Comparison of ENCODE assay signal across 10 mouse cellular contexts in the genomic region with DNA sequence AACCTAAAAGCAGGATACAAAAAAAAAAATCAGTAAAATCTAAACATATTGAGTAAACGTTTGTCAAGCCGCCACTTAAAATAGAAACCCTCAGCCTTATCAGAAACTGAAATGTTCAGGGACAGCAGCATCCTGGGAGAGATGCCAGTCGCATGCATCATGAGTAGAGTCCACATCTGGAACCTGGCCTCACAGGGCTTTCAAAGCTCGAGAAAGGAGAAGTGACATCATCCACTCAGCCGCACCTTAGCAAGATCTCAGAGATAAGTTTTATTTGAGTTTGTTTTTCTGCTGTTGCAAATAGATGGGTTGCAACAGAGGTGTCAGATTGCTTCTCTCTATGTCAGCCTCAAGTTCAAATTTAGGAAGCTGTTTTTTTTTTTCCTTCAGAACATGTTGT. TPM values are rescaled to one million over a fixed set of nuclear protein-coding genes. Genes with fewer than 3 reads are reported as not detected.
DNase-seq lines count a peak whose midpoint lies in the region; ATAC-seq and TF ChIP-seq lines count a peak whose summit lies in the region.
"Had no signal": no experiment of that assay in that cellular context is flagged by ENCODE, and none has a peak within 500 bp of the region (broad histone marks: within the 10 kb centered on the region; RNA-seq: fewer than 3 reads in every experiment).

No protein-coding gene starts in this region.

- H3K4me3 ChIP-seq in G1E (ENCODE audit: low read depth, low read length): no peak overlapping the region
- no peak overlapping the region for H3K4me3 ChIP-seq in embryonic facial prominence, embryonic 11.5 days (ENCODE audit: low read depth, low read length)
- H3K4me3 ChIP-seq in lung, postnatal 0 days (ENCODE audit: low read depth, low read length): no peak overlapping the region
- H3K4me3 ChIP-seq: hindbrain, embryonic 13.5 days; limb, embryonic 10.5 days had no signal

- H3K4me1 ChIP-seq in G1E (ENCODE audit: insufficient read depth, low read depth, low read length): peaks cover 7% of the 10 kb centered on the region; the same call in 1 of the 2 replicates
- no peaks in the 10 kb centered on the region for H3K4me1 ChIP-seq in embryonic facial prominence, embryonic 11.5 days (ENCODE audit: control insufficient read depth, insufficient read depth, low read length)
- no peaks in the 10 kb centered on the region for H3K4me1 ChIP-seq in lung, postnatal 0 days (ENCODE audit: insufficient read depth, low read depth, low read length)
- H3K4me1 ChIP-seq: hindbrain, embryonic 13.5 days; limb, embryonic 10.5 days had no signal

- no peak overlapping the region for H3K9ac ChIP-seq in embryonic facial prominence, embryonic 11.5 days (replicated peaks; ENCODE audit: low read length)
- H3K9ac ChIP-seq in lung, postnatal 0 days (replicated peaks; ENCODE audit: low read depth): no peak overlapping the region
- H3K9ac ChIP-seq: hindbrain, embryonic 13.5 days had no signal

- no peaks in the 10 kb centered on the region for H3K9me3 ChIP-seq in G1E (replicated peaks)
- no peaks in the 10 kb centered on the region for H3K9me3 ChIP-seq in embryonic facial prominence, embryonic 11.5 days (replicated peaks; ENCODE audit: control insufficient read depth, low read length)
- H3K9me3 ChIP-seq in lung, postnatal 0 days (ENCODE audit: low read length): no peaks in the 10 kb centered on the region
- H3K9me3 ChIP-seq: hindbrain, embryonic 13.5 days; limb, embryonic 10.5 days had no signal

- peaks cover 23% of the 10 kb centered on the region for H3K27me3 ChIP-seq in G1E (ENCODE audit: insufficient read depth, low read length)
- H3K27me3 ChIP-seq in embryonic facial prominence, embryonic 11.5 days (ENCODE audit: control insufficient read depth, insufficient read depth, low read length): no peaks in the 10 kb centered on the region
- H3K27me3 ChIP-seq in lung, postnatal 0 days (replicated peaks; ENCODE audit: insufficient read depth, low read length): no peaks in the 10 kb centered on the region
- H3K27me3 ChIP-seq: hindbrain, embryonic 13.5 days had no signal

- no peak overlapping the region for H3K4me2 ChIP-seq in embryonic facial prominence, embryonic 11.5 days (ENCODE audit: low read depth, low read length)
- no peak overlapping the region for H3K4me2 ChIP-seq in lung, postnatal 0 days (replicated peaks; ENCODE audit: low read depth, low read length)
- H3K4me2 ChIP-seq: hindbrain, embryonic 13.5 days had no signal

- 0 out of 2 replicates have a peak, but pooled peaks have one; percentile 34 for ATAC-seq in G1E (ENCODE audit: extremely low read depth, insufficient number of reproducible peaks, low FRiP score, poor library complexity, severe bottlenecking)
- no peak for ATAC-seq in embryonic facial prominence, embryonic 11.5 days (replicated peaks; ENCODE audit: insufficient number of reproducible peaks, low FRiP score, low TSS enrichment, low read depth)
- ATAC-seq in lung, postnatal 0 days: peak; percentile 94

- 68% methylated on average over 5 of the region's 5 CpGs for WGBS in embryonic facial prominence, embryonic 11.5 days
- 5% methylated on average over 5 of the region's 5 CpGs for WGBS in lung, postnatal 0 days

- DNase-seq in 416B (ENCODE audit: low read depth): peak; percentile 94
- peak; percentile 3 for DNase-seq in G1E (ENCODE audit: low spot score)
- DNase-seq in embryonic facial prominence, embryonic 11.5 days (ENCODE audit: low spot score): peak; percentile 28
- peak; percentile 88 for DNase-seq in lung, postnatal 0 days (ENCODE audit: low spot score)
- no peak for DNase-seq in frontal cortex, postnatal 14 days (ENCODE audit: low spot score in 2 of 2)
- DNase-seq in layer of hippocampus, adult 11-12 months (ENCODE audit: low spot score): no peak
- DNase-seq in layer of hippocampus, adult 9-10 months (ENCODE audit: low spot score): no peak
- no peak for DNase-seq in testis, postnatal 14 days (ENCODE audit: low spot score)

- peak; percentile 86 for TF ChIP-seq EP300 in lung, postnatal 0 days (IDR thresholded peaks at IDR 0.05)

- TF ChIP-seq CTCF in G1E (IDR thresholded peaks at IDR 0.05; ENCODE audit: low read depth, low read length): no peak
- TF ChIP-seq CTCF in lung, postnatal 0 days (IDR thresholded peaks at IDR 0.05): no peak

- H3K36me3 ChIP-seq in G1E (replicated peaks): no peaks in the 10 kb centered on the region
- H3K36me3 ChIP-seq in embryonic facial prominence, embryonic 11.5 days (replicated peaks; ENCODE audit: control insufficient read depth, insufficient read depth, low read depth, low read length): no peaks in the 10 kb centered on the region
- no peaks in the 10 kb centered on the region for H3K36me3 ChIP-seq in lung, postnatal 0 days (ENCODE audit: insufficient read depth, low read length)
- H3K36me3 ChIP-seq: hindbrain, embryonic 13.5 days; limb, embryonic 10.5 days had no signal

- no peak overlapping the region for H3K27ac ChIP-seq in embryonic facial prominence, embryonic 11.5 days (replicated peaks; ENCODE audit: low read depth, low read length)
- H3K27ac ChIP-seq in lung, postnatal 0 days (ENCODE audit: low read length): no peak overlapping the region
- H3K27ac ChIP-seq: hindbrain, embryonic 13.5 days; limb, embryonic 10.5 days had no signal

RNA-seq across cellular contexts. Expression of a gene that starts 31.3 kb away (rescaled TPM):
- 69.2 and 82.4 TPM in 2 replicates for total RNA-seq in G1E (2014; fragmentation: Nextera tagmentation)
- 43.3 and 49.7 TPM in 2 replicates for total RNA-seq in G1E (2017)
- polyA plus RNA-seq in G1E (2012): 12.2 and 12.8 TPM in 2 replicates
- 15.3 and 17.5 TPM in 2 replicates for polyA plus RNA-seq in embryonic facial prominence, embryonic 11.5 days (2014; fragmentation: Nextera tagmentation; extraction: Ambion mirVana)
- 17.5 and 18.4 TPM in 2 replicates for polyA plus RNA-seq in lung, postnatal 0 days (2015; fragmentation: Nextera tagmentation; extraction: Ambion mirVana)

Comparison
In these comparisons a context has a peak if more than half of its experiments do, and no peak if none do; other contexts are left out.
1. DNase-seq: peak in 416B (single experiment), G1E (single experiment), embryonic facial prominence, embryonic 11.5 days (single experiment) and lung, postnatal 0 days (single experiment); none in frontal cortex, postnatal 14 days (0 of 2), layer of hippocampus, adult 11-12 months (single experiment), layer of hippocampus, adult 9-10 months (single experiment) and testis, postnatal 14 days (single experiment).